Mouse (Mus musculus) kidney, adult 2 months (tissue): ENCODE measurements around the gene Gfm2. TPM values are rescaled to one million over a fixed set of nuclear protein-coding genes. Genes with fewer than 3 reads are reported as not detected.

ENCODE experiments used
- DNase-seq: peaks from one replicate; pipeline ENCODE4 v3.0.0; 2021
- H3K27ac ChIP-seq: fragments of 200-500 bp; 2 replicates; pipeline ENCODE4 v1.5.1; 2012; ENCODE audit warnings: low read depth, low read length, control low read depth, inconsistent platforms; ENCODE audit not compliant: insufficient read depth
- H3K27me3 ChIP-seq: fragments of 200-500 bp; replicated peaks from 2 replicates; pipeline ENCODE4 v1.6.1; 2012; ENCODE audit warnings: mild to moderate bottlenecking, moderate library complexity, low read length, inconsistent platforms; ENCODE audit not compliant: control insufficient read depth, insufficient read depth
- H3K36me3 ChIP-seq: fragments of 200-500 bp; 2 replicates; pipeline ENCODE4 v1.6.1; 2012; ENCODE audit warnings: mild to moderate bottlenecking, moderate library complexity, low read length, inconsistent platforms; ENCODE audit not compliant: control insufficient read depth, insufficient read depth
- H3K4me1 ChIP-seq: fragments of 200-500 bp; 2 replicates; pipeline ENCODE4 v1.6.1; 2011; ENCODE audit warnings: low read length; ENCODE audit not compliant: control insufficient read depth, insufficient read depth
- H3K4me3 ChIP-seq: fragments of 200-500 bp; 2 replicates; pipeline ENCODE4 v1.5.1; 2011; ENCODE audit warnings: mild to moderate bottlenecking, low read depth, low read length, control low read depth; ENCODE audit not compliant: insufficient read depth
- CTCF ChIP-seq: fragments of 200-500 bp; conservative IDR thresholded peaks from 2 replicates; pipeline ENCODE4 v1.5.1; 2011; ENCODE audit warnings: low read depth, mild to moderate bottlenecking, control low read depth, low read length, moderate library complexity, mixed read lengths; ENCODE audit not compliant: insufficient read depth, insufficient read length
- POLR2A ChIP-seq: fragments of 200-500 bp; IDR thresholded peaks from one replicate; pipeline ENCODE4 v1.6.1; 2011; ENCODE audit warnings: low read depth, low read length, control low read depth
- WGBS: fragments of 180-500 bp; shearing (Covaris S2); methylation state at CpG from one replicate; pipeline ENCODE4 v1.1.7; 2018; 5-methylcytosine and 5-hydroxymethylcytosine counted together
- polyA plus RNA-seq: library from polyadenylated mRNA; depleted of rRNA; stranded (reverse); fragments of >200 nt; gene quantifications from 2 replicates; pipeline ENCODE4 v1.2.3, GENCODE M21; 2012

Gfm2 gene
- polyA plus RNA-seq, 1 experiment: 32.1 TPM

- WGBS: 85% methylated on average over 7 of the region's 7 CpGs
- TF ChIP-seq CTCF: no peak
- no peak for TF ChIP-seq POLR2A
- H3K36me3 ChIP-seq: peaks cover 10% of the 10 kb centered on the region
These were observed 41.2 kb downstream of the Gfm2 start for GRCm38 (mm10) chr13:97178943-97179342.

GRCm38 (mm10) chr13:97180113-97180828 is 42.5 kb downstream of the Gfm2 start:
- DNase-seq: no peak
- no peak overlapping the region for H3K4me3 ChIP-seq
- WGBS: 82% methylated on average over 6 of the region's 6 CpGs
- TF ChIP-seq CTCF: no peak
- no peak for TF ChIP-seq POLR2A
- no peaks in the 10 kb centered on the region for H3K27me3 ChIP-seq
- H3K4me1 ChIP-seq: no peaks in the 10 kb centered on the region
- no peak overlapping the region for H3K27ac ChIP-seq
- peaks cover 8% of the 10 kb centered on the region for H3K36me3 ChIP-seq

More at GRCm38 (mm10) chr13:97178943-97179342, 41.2 kb downstream of the Gfm2 start:
- H3K27me3 ChIP-seq: no peaks in the 10 kb centered on the region
- H3K4me3 ChIP-seq: no peak overlapping the region
- H3K27ac ChIP-seq: no peak overlapping the region
- DNase-seq: no peak
- H3K4me1 ChIP-seq: no peaks in the 10 kb centered on the region

GRCm38 (mm10) chr13:97182821-97183220 is 45.1 kb downstream of the Gfm2 start:
- TF ChIP-seq CTCF (no peak), POLR2A (no peak)
- no peaks in the 10 kb centered on the region for H3K27me3 ChIP-seq
- H3K27ac ChIP-seq: no peak overlapping the region
- H3K4me3 ChIP-seq: no peak overlapping the region
- no peaks in the 10 kb centered on the region for H3K4me1 ChIP-seq
- no peak for DNase-seq
- 86% methylated on average over 4 of the region's 4 CpGs for WGBS
- peaks cover 8% of the 10 kb centered on the region for H3K36me3 ChIP-seq

GRCm38 (mm10) chr13:97184168-97184567 is 46.4 kb downstream of the Gfm2 start:
- TF ChIP-seq POLR2A: no peak
- no peak for TF ChIP-seq CTCF

GRCm38 (mm10) chr13:97184656-97185055 is 46.9 kb downstream of the Gfm2 start:
- no peak for TF ChIP-seq CTCF
- TF ChIP-seq POLR2A: no peak
- no peak for DNase-seq
- 39% methylated on average over 5 of the region's 5 CpGs for WGBS
- H3K36me3 ChIP-seq: peaks cover 8% of the 10 kb centered on the region
- no peak overlapping the region for H3K27ac ChIP-seq
- H3K4me3 ChIP-seq: no peak overlapping the region
- H3K4me1 ChIP-seq: no peaks in the 10 kb centered on the region
- no peaks in the 10 kb centered on the region for H3K27me3 ChIP-seq

More at GRCm38 (mm10) chr13:97184168-97184567, 46.4 kb downstream of the Gfm2 start:
- Histone ChIP-seq H3K4me1 (no peaks in the 10 kb centered on the region), H3K27ac (no peak overlapping the region), H3K36me3 (peaks cover 8% of the 10 kb centered on the region), H3K27me3 (no peaks in the 10 kb centered on the region), H3K4me3 (no peak overlapping the region)
- DNase-seq: no peak
- WGBS: 80% methylated on average over 2 of the region's 2 CpGs

- peaks cover 6% of the 10 kb centered on the region for H3K36me3 ChIP-seq
These were observed 48.6 kb downstream of the Gfm2 start for GRCm38 (mm10) chr13:97186346-97186745.

GRCm38 (mm10) chr13:97187693-97188092 is 50.0 kb downstream of the Gfm2 start:
- no peak overlapping the region for H3K4me3 ChIP-seq
- no peaks in the 10 kb centered on the region for H3K4me1 ChIP-seq
- no peak overlapping the region for H3K27ac ChIP-seq
- TF ChIP-seq CTCF (no peak), POLR2A (no peak)
- no peaks in the 10 kb centered on the region for H3K27me3 ChIP-seq
- H3K36me3 ChIP-seq: peaks cover 4% of the 10 kb centered on the region; the same call in 1 of the 2 replicates
- DNase-seq: peak; percentile 32
- WGBS: 78% methylated on average over 5 of the region's 5 CpGs

More at GRCm38 (mm10) chr13:97186346-97186745, 48.6 kb downstream of the Gfm2 start:
- TF ChIP-seq CTCF (no peak), POLR2A (no peak)
- no peak for DNase-seq
- H3K27ac ChIP-seq: no peak overlapping the region
- H3K4me1 ChIP-seq: no peaks in the 10 kb centered on the region
- no peak overlapping the region for H3K4me3 ChIP-seq
- no peaks in the 10 kb centered on the region for H3K27me3 ChIP-seq
- 71% methylated on average over 4 of the region's 4 CpGs for WGBS

- DNase-seq: no peak
These were observed 54.9 kb downstream of the Gfm2 start for GRCm38 (mm10) chr13:97192649-97193048.

More at GRCm38 (mm10) chr13:97192649-97193048, 54.9 kb downstream of the Gfm2 start:
- H3K4me1 ChIP-seq: 0 out of 2 replicates have a peak, but pooled peaks cover 3% of the 10 kb centered on the region
- H3K27me3 ChIP-seq: no peaks in the 10 kb centered on the region
- no peak overlapping the region for H3K27ac ChIP-seq
- TF ChIP-seq POLR2A (no peak), CTCF (no peak)
- no peak overlapping the region for H3K4me3 ChIP-seq
- WGBS: 93% methylated on average over 11 of the region's 11 CpGs
- H3K36me3 ChIP-seq: no peaks in the 10 kb centered on the region
